Mouse (Mus musculus): ENCODE measurements around the gene Scrn1. TPM values are rescaled to one million over a fixed set of nuclear protein-coding genes. Genes with fewer than 3 reads are reported as not detected.

The Scrn1 gene
- polyA plus RNA-seq, 1 experiment from 2014 or later = 2.5 TPM

DNA sequence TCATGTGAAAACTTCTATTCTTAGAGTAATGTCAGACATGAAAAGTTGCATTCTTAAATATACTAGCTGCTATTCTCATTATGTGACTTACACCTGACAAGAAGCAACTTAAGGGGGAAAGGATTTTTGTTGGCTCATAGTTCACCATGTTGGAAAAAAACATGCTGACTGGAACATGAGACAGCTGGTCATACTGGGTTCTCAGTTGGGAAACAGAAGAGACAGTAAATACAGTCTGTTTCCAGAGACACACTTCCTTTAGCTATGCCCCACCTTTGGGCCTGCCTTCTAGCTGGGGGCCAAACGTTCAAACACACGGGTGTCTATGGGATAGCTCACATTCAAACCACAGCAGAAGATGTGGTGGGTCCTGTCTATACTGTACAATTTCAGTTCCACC, 12.7 kb downstream of the Scrn1 start:
- TF ChIP-seq CTCF (IDR thresholded peaks at IDR 0.05; ENCODE audit: low read depth) = no peak
- Histone ChIP-seq H3K27ac (ENCODE audit: low read depth, low read length) (no peak overlapping the region), H3K36me3 (ENCODE audit: control insufficient read depth, insufficient read depth) (no peaks in the 10 kb centered on the region), H3K4me1 (replicated peaks; ENCODE audit: control insufficient read depth, insufficient read depth, low read length) (no peaks in the 10 kb centered on the region), H3K9me3 (ENCODE audit: control insufficient read depth) (no peaks in the 10 kb centered on the region), H3K27me3 (replicated peaks; ENCODE audit: control insufficient read depth, insufficient read depth, low read length) (no peaks in the 10 kb centered on the region), H3K4me2 (replicated peaks; ENCODE audit: low read depth) (no peak overlapping the region), H3K9ac (ENCODE audit: low read depth, low read length) (no peak overlapping the region), H3K4me3 (ENCODE audit: low read depth, low read length) (no peak overlapping the region)
- 70% methylated on average over 2 of the region's 2 CpGs for WGBS
- ATAC-seq = no peak

GRCm38 (mm10) chr6:54552721-54553413, 13.4 kb downstream of the Scrn1 start:
- H3K36me3 ChIP-seq (ENCODE audit: control insufficient read depth, insufficient read depth) = no peaks in the 10 kb centered on the region
- H3K27ac ChIP-seq (ENCODE audit: low read depth, low read length) = no peak overlapping the region
- H3K4me1 ChIP-seq (replicated peaks; ENCODE audit: control insufficient read depth, insufficient read depth, low read length) = no peaks in the 10 kb centered on the region
- H3K4me2 ChIP-seq (replicated peaks; ENCODE audit: low read depth) = no peak overlapping the region
- no peaks in the 10 kb centered on the region for H3K27me3 ChIP-seq (replicated peaks; ENCODE audit: control insufficient read depth, insufficient read depth, low read length)
- no peak for ATAC-seq
- WGBS = 81% methylated on average over 9 of the region's 9 CpGs
- H3K9ac ChIP-seq (ENCODE audit: low read depth, low read length) = no peak overlapping the region
- no peak for TF ChIP-seq CTCF (IDR thresholded peaks at IDR 0.05; ENCODE audit: low read depth)
- H3K4me3 ChIP-seq (ENCODE audit: low read depth, low read length) = no peak overlapping the region
- H3K9me3 ChIP-seq (ENCODE audit: control insufficient read depth) = no peaks in the 10 kb centered on the region

GRCm38 (mm10) chr6:54550801-54551323, 15.4 kb downstream of the Scrn1 start:
- H3K27ac ChIP-seq (ENCODE audit: low read depth, low read length) = no peak overlapping the region
- H3K36me3 ChIP-seq (ENCODE audit: control insufficient read depth, insufficient read depth) = no peaks in the 10 kb centered on the region
- no peak overlapping the region for H3K4me3 ChIP-seq (ENCODE audit: low read depth, low read length)
- H3K9me3 ChIP-seq (ENCODE audit: control insufficient read depth) = no peaks in the 10 kb centered on the region
- 69% methylated on average over 6 of the region's 7 CpGs for WGBS
- no peak overlapping the region for H3K9ac ChIP-seq (ENCODE audit: low read depth, low read length)
- H3K4me1 ChIP-seq (replicated peaks; ENCODE audit: control insufficient read depth, insufficient read depth, low read length) = no peaks in the 10 kb centered on the region
- ATAC-seq = no peak
- no peak for TF ChIP-seq CTCF (IDR thresholded peaks at IDR 0.05; ENCODE audit: low read depth)
- no peaks in the 10 kb centered on the region for H3K27me3 ChIP-seq (replicated peaks; ENCODE audit: control insufficient read depth, insufficient read depth, low read length)
- H3K4me2 ChIP-seq (replicated peaks; ENCODE audit: low read depth) = no peak overlapping the region

- Histone ChIP-seq H3K4me1 (replicated peaks; ENCODE audit: control insufficient read depth, insufficient read depth, low read length) (no peaks in the 10 kb centered on the region), H3K9ac (ENCODE audit: low read depth, low read length) (no peak overlapping the region), H3K4me3 (ENCODE audit: low read depth, low read length) (no peak overlapping the region), H3K36me3 (ENCODE audit: control insufficient read depth, insufficient read depth) (no peaks in the 10 kb centered on the region), H3K27ac (ENCODE audit: low read depth, low read length) (no peak overlapping the region), H3K4me2 (replicated peaks; ENCODE audit: low read depth) (no peak overlapping the region), H3K9me3 (ENCODE audit: control insufficient read depth) (no peaks in the 10 kb centered on the region), H3K27me3 (replicated peaks; ENCODE audit: control insufficient read depth, insufficient read depth, low read length) (no peaks in the 10 kb centered on the region)
- 71% methylated on average over 4 of the region's 4 CpGs for WGBS
- no peak for TF ChIP-seq CTCF (IDR thresholded peaks at IDR 0.05; ENCODE audit: low read depth)
- ATAC-seq = no peak
Measured at GRCm38 (mm10) chr6:54549311-54549710, 17.0 kb downstream of the Scrn1 start.

DNA sequence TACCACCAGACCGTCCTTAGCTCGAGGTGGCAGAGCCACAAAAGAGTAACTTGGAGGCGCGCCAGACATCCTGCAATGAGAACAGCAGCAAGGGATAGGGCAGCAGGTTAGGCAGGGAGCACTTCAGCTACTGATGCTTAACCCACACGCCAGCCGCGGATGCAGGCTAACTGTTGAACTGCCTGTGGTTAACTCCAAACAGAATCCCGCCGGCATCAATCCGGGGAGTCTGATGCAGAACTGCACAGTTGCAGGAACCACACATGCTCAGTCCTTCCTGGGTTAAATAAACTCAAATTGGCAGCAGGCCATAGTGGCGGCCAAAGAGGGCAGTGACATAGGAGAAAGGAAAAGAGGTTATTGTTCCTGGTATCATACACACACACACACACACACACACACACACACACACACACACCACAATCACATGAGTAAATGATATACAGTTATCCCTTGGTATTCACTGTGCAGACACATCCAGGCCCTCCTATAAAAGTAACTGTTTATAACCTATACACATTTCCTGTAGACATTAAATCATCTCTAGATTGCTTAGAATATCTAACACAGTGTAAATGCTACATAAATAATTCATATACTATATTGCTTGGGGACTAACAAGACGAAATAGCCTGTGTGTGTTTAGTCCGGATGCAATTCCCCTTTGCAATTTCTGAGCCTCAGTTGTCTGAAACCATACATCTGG, 17.8 kb downstream of the Scrn1 start:
- Histone ChIP-seq H3K9ac (ENCODE audit: low read depth, low read length) (no peak overlapping the region), H3K4me2 (replicated peaks; ENCODE audit: low read depth) (no peak overlapping the region), H3K4me1 (replicated peaks; ENCODE audit: control insufficient read depth, insufficient read depth, low read length) (no peaks in the 10 kb centered on the region), H3K27me3 (replicated peaks; ENCODE audit: control insufficient read depth, insufficient read depth, low read length) (no peaks in the 10 kb centered on the region), H3K36me3 (ENCODE audit: control insufficient read depth, insufficient read depth) (no peaks in the 10 kb centered on the region), H3K27ac (ENCODE audit: low read depth, low read length) (no peak overlapping the region), H3K9me3 (ENCODE audit: control insufficient read depth) (no peaks in the 10 kb centered on the region), H3K4me3 (ENCODE audit: low read depth, low read length) (no peak overlapping the region)
- WGBS = 59% methylated on average over 13 of the region's 13 CpGs
- ATAC-seq = no peak
- TF ChIP-seq CTCF (IDR thresholded peaks at IDR 0.05; ENCODE audit: low read depth) = no peak

- TF ChIP-seq CTCF (IDR thresholded peaks at IDR 0.05; ENCODE audit: low read depth) = no peak
- H3K36me3 ChIP-seq (ENCODE audit: control insufficient read depth, insufficient read depth) = no peaks in the 10 kb centered on the region
- no peak overlapping the region for H3K9ac ChIP-seq (ENCODE audit: low read depth, low read length)
- no peak overlapping the region for H3K4me3 ChIP-seq (ENCODE audit: low read depth, low read length)
- ATAC-seq = no peak
- no peak overlapping the region for H3K4me2 ChIP-seq (replicated peaks; ENCODE audit: low read depth)
- H3K4me1 ChIP-seq (replicated peaks; ENCODE audit: control insufficient read depth, insufficient read depth, low read length) = no peaks in the 10 kb centered on the region
- 80% methylated on average over 2 of the region's 2 CpGs for WGBS
- no peak overlapping the region for H3K27ac ChIP-seq (ENCODE audit: low read depth, low read length)
- H3K27me3 ChIP-seq (replicated peaks; ENCODE audit: control insufficient read depth, insufficient read depth, low read length) = no peaks in the 10 kb centered on the region
- H3K9me3 ChIP-seq (ENCODE audit: control insufficient read depth) = no peaks in the 10 kb centered on the region
Measured at GRCm38 (mm10) chr6:54543646-54544045, 22.6 kb downstream of the Scrn1 start.
